Mouse (Mus musculus) MN1 (cell line): ENCODE measurements around the gene Otoa.
A peak's percentile ranks its signal among the peaks of the same experiment; 100 is the strongest.

Source experiments
- DNase-seq: peaks from one replicate; pipeline ENCODE4 v3.0.0-alpha.2; 2016; ENCODE audit warnings: low spot score

The Otoa gene

GRCm38 (mm10) chr7:121081350-121081749 lies at the start of gene Otoa:
TSS of gene Otoa (plus strand) at chr7:121081650.
- no peak for DNase-seq

- DNase-seq, result peak; percentile 97
These were observed 47.4 kb upstream of the Otoa start, which contains the start of gene Mettl9 for GRCm38 (mm10) chr7:121033856-121034652. TSS of gene Mettl9 (plus strand) at chr7:121034445.

GRCm38 (mm10) chr7:121034701-121035141 lies 46.7 kb upstream of the Otoa start:
- DNase-seq, result peak; percentile 71

- DNase-seq, result peak; percentile 70
These were observed 46.2 kb upstream of the Otoa start for GRCm38 (mm10) chr7:121035161-121035721.

DNA sequence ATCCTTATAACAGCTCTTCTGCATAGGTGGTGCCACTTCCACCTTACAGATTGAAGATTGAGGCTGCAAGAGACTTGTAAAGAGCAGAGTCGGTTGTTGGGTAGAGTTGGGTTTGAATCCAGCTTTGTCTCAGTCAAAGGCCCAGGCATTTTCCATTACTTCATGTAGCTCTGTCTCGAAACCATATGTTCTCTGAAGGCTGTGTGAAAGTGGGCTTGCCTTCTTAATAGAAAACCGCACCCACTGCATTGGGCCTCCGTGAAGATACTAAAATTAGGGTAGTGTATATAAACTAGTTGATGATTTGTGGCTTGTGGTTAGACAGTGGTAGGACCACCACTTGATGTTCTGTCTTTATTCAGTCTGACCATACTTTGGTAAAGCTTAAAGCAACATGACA lies 40.9 kb upstream of the Otoa start:
- DNase-seq, result no peak

- DNase-seq, result no peak
These were observed 39.5 kb upstream of the Otoa start for GRCm38 (mm10) chr7:121041989-121042388.

DNA sequence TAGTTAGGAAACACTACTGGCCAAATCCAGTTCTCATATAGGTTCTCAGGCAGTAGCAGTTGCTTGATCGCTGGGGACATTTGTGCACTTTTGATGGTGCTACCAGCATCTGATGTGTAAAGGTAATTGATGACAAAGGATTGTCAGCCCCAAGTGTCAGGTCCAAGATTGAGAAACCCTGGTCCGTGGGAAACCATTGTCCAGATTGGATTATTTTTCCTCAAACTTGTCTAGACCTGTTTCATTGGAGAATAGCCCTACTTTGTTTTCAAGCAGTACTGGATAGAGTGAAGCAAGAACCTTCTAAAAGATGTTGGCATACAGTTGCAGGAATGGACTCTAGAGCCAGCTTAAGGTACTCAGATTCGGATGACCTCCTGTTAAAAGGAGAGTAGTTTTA lies 38.4 kb upstream of the Otoa start:
- no peak for DNase-seq

GRCm38 (mm10) chr7:121043510-121043909 lies 37.9 kb upstream of the Otoa start:
- no peak for DNase-seq

- DNase-seq, result no peak
These were observed 37.2 kb upstream of the Otoa start for GRCm38 (mm10) chr7:121044251-121044650.

DNA sequence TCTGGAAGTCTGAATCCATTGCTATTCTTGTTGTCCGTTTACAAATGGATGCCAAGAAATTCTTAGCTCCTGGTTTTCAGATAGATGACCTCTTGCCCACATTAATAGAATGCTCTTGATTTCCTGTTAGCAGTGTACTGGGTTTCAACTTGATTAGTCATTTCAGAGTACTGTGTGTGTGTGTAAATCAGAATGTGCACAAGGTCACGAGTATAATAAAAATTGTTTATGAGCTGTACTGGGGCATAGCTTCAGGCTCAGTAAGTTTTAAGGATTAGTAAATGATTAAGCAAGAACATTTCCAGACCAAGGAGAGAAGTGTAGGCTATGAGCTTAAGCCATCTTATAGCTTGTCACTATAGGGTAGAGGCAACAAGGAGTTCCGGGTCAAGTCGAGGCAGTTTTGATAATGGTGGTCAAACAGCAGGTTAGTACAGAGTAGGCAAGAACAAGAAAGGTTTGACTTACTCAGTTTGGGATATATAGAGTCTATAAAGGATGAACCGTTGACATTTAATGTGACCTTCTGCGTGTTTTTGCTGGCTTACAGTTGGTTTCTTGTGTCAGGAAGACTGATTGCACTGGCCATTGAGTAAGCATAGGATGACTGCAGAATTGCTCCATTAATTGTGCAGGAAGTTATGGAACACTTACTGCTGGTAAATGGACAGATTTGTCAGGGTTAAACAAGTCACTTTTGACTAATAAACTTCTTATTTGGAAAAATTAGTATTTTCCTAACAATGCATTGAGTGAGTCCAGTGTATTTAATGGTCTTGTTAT lies 35.6 kb upstream of the Otoa start:
- no peak for DNase-seq

DNA sequence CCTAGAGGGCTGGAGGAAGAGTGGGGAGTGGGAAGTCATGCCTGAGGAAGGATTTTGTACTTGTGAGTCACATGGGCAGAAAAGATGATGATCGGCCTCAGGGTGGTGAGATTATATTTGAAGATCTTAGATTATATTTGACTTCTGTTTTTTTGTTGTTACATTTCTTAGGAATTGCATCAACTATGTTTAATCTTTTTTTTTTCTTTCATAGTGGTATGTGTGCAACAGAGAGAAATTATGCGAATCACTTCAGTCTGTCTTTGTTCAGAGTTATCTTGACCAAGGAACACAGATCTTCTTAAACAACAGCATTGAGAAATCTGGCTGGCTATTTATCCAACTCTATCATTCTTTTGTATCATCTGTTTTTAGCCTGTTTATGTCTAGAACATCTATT lies 33.8 kb upstream of the Otoa start:
- DNase-seq, result no peak

DNA sequence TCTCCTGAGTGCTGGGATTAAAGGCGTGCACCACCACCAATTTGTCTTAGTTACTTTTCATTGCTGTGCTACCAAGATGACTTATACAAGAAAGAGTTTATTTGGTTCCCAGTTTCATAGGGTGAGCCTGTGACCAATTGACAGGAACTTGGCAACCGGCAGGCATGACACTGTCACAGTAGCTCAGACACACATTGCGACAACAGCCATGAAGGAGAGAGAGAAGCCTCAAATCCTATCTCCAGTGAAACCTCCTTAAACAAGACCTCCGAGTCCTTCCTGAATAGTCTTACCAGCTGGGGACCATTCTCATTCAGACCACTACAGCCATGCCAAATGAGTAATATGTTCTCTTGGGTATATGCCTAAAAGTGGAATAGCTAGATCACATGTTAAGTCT lies 28.4 kb upstream of the Otoa start:
- no peak for DNase-seq

DNA sequence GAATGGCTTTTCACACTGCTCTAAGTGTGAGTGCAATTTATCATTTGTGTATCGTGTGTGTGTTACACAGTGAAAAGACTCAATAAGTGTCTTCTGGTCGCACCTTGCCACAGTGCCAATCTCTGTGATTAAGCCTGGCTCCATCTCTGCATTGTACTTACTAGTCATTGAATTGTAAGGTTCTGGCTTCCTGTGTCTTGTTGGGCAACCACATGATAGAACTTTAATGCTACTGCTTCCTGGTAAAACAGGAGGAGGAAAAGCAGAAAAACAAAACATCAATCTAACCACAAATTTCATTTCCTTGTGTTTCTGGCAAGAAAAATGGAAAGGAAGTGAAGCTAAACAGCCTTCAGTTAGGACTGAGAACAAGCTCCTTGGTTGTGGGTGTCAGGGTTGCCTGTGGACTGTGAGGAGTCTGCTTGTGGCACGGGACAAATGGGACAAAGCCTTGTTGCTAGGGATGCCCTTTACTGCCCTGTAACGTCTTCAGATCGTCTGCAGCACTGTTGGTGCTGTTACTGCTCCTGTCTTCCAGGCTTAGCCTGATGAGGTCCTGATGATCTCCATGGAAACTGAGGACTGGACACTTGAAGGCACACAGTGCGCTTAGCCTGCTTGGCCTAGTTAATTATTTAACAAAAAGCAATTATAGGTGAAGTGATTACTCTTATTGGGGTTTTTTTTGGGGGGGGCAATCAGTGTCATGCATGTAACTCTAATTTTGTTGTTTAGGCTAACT lies 21.8 kb upstream of the Otoa start:
- DNase-seq, result no peak

- peak; percentile 35 for DNase-seq
These were observed 17.1 kb upstream of the Otoa start for GRCm38 (mm10) chr7:121064309-121064708.

- no peak for DNase-seq
These were observed 10.2 kb upstream of the Otoa start for GRCm38 (mm10) chr7:121071276-121071675.

- no peak for DNase-seq
These were observed 8.9 kb upstream of the Otoa start for GRCm38 (mm10) chr7:121072506-121072905.

DNA sequence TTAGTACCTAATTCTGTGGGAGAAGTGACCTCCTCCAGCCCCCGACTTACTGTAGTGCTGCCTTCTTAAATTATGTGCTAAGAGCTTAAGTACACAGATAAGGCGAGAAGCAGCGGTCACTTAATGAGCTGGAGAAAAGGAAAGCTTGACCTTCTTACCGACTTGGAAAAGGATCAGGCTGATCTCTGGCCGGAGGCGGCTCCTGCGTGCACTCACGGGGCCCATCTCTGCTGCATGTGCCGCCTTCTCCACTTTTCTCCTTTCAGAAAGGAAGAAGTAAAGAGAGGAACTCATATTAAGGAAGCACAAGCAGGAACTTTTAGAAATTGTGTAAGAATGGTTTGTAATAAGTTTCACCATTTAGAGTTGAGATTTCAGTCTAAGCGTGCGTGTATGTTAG lies 7.2 kb upstream of the Otoa start, which contains the start of gene Igsf6:
TSS of gene Igsf6 (minus strand) at position 292 of the 400 bp plus-strand sequence.
- peak; percentile 38 for DNase-seq

GRCm38 (mm10) chr7:121074801-121075400 lies 6.5 kb upstream of the Otoa start:
- DNase-seq, result peak; percentile 55

- DNase-seq, result peak; percentile 31
These were observed 6.0 kb upstream of the Otoa start for GRCm38 (mm10) chr7:121075416-121075815.

GRCm38 (mm10) chr7:121077311-121077710 lies 4.1 kb upstream of the Otoa start:
- no peak for DNase-seq

GRCm38 (mm10) chr7:121077829-121078228 lies 3.6 kb upstream of the Otoa start:
- DNase-seq, result peak; percentile 85

DNA sequence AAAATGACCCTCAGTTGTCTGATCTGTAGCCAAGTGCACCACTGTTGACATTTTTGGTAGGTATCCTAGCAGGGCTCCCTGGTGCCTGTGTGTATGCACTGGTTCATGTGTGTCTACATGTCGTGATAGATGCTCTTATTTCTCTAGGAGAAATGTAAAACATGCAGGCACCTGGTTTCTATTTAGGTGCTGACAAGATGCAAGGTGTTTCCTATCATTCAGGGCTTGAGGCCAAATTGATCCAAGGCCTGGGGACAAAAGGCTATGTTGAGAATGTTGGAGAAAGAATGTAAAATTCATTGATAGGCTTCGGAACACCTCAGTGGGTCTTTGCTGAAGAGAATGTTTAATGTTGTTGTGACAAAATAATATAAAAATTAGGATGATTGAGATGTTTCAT lies 366 bp downstream of the Otoa start:
- DNase-seq, result no peak
